Mouse (Mus musculus): ENCODE measurements around the gene Stox1. TPM values are rescaled to one million over a fixed set of nuclear protein-coding genes. Genes with fewer than 3 reads are reported as not detected.

The Stox1 gene
- polyA plus RNA-seq, 1 experiment from 2014 or later, result 0.67 TPM

DNA sequence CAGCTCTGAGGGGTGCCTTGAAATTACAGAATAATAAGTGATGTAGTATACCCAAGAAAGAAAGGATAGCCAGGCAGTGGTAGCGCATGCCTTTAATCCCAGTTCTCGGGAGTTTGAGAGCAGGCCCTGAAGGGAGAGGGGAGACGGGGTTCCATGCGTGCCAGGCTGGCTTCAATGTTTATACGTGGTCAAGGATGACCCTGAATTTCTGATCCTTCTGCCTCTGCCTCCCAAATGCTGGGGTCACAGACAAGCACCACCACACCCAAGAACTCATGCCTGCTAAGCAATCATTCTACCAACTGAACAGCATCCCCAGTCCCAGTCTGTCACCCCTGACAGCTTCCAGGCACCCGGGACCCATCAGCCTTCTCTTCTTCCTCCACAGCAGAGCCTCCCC is 49.7 kb downstream of the Stox1 start:
- Histone ChIP-seq H3K4me3 (ENCODE audit: low read depth, low read length) (no peak overlapping the region), H3K9me3 (ENCODE audit: control insufficient read depth, low read length) (no peaks in the 10 kb centered on the region), H3K4me2 (replicated peaks; ENCODE audit: low read depth) (no peak overlapping the region), H3K4me1 (replicated peaks; ENCODE audit: control insufficient read depth, insufficient read depth) (no peaks in the 10 kb centered on the region), H3K9ac (ENCODE audit: low read length) (no peak overlapping the region), H3K36me3 (ENCODE audit: control insufficient read depth, insufficient read depth, low read length) (no peaks in the 10 kb centered on the region), H3K27ac (replicated peaks) (no peak overlapping the region), H3K27me3 (ENCODE audit: control insufficient read depth, insufficient read depth, low read length) (no peaks in the 10 kb centered on the region)
- WGBS, result 82% methylated on average over 6 of the region's 6 CpGs
- ATAC-seq (ENCODE audit: low FRiP score, low TSS enrichment), result no peak
- TF ChIP-seq EP300 (optimal IDR thresholded peaks at IDR 0.05), result no peak
- no peak for TF ChIP-seq CTCF (IDR thresholded peaks at IDR 0.05; ENCODE audit: low read depth)
- no peak for DNase-seq (ENCODE audit: low spot score)

DNA sequence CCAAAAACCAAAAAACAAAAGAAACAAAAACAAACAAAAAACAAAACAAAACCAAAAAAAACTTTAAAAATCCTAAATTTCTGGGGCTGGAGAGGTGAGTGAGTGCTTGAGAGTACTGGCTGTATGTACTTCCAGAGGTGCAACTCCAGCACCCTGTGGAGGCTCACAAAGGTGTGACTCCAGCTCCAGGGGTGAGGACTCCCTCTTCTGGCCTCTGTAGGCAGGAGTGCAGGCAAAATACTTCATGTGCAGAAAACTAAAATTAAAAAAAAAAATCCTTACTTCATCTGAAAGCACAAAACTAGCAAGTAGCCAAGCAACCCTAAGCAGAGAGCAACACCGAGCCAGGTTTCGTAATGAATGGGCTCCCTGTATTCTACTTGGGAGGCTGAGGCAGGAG is 53.6 kb downstream of the Stox1 start:
- H3K4me1 ChIP-seq (replicated peaks; ENCODE audit: control insufficient read depth, insufficient read depth), result no peaks in the 10 kb centered on the region
- no peak for DNase-seq (ENCODE audit: low spot score)
- H3K27me3 ChIP-seq (ENCODE audit: control insufficient read depth, insufficient read depth, low read length), result no peaks in the 10 kb centered on the region
- peak; percentile 48 for TF ChIP-seq CTCF (IDR thresholded peaks at IDR 0.05; ENCODE audit: low read depth)
- TF ChIP-seq EP300 (optimal IDR thresholded peaks at IDR 0.05), result no peak
- H3K4me3 ChIP-seq (ENCODE audit: low read depth, low read length), result no peak overlapping the region
- no peaks in the 10 kb centered on the region for H3K36me3 ChIP-seq (ENCODE audit: control insufficient read depth, insufficient read depth, low read length)
- no peak overlapping the region for H3K9ac ChIP-seq (ENCODE audit: low read length)
- H3K9me3 ChIP-seq (ENCODE audit: control insufficient read depth, low read length), result no peaks in the 10 kb centered on the region
- 96% methylated on average over 2 of the region's 2 CpGs for WGBS
- H3K27ac ChIP-seq (replicated peaks), result no peak overlapping the region
- no peak for ATAC-seq (ENCODE audit: low FRiP score, low TSS enrichment)
- H3K4me2 ChIP-seq (replicated peaks; ENCODE audit: low read depth), result no peak overlapping the region

DNA sequence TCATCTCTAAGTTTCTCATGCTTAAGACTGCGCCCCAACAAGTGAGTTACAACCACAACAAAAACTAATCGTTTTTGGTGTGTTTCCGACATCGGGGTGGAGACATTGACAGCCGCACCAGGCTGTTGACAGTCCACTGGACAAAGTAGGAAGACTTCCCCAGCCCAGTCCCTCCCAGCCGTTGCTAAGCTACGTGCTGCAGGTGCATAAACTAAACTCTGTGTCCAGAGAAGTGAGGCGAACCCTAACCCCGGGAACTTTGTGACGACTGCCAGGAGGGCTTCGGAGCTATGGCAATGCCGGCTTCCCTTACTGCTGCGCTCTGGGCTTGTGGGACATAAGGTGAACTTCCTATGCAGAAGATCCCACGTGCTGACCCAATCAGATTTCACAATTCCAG is 56.7 kb downstream of the Stox1 start:
- Histone ChIP-seq H3K4me1 (replicated peaks; ENCODE audit: control insufficient read depth, insufficient read depth) (no peaks in the 10 kb centered on the region), H3K4me3 (ENCODE audit: low read depth, low read length) (no peak overlapping the region), H3K4me2 (replicated peaks; ENCODE audit: low read depth) (no peak overlapping the region), H3K9ac (ENCODE audit: low read length) (no peak overlapping the region), H3K27me3 (ENCODE audit: control insufficient read depth, insufficient read depth, low read length) (no peaks in the 10 kb centered on the region), H3K9me3 (ENCODE audit: control insufficient read depth, low read length) (no peaks in the 10 kb centered on the region), H3K36me3 (ENCODE audit: control insufficient read depth, insufficient read depth, low read length) (no peaks in the 10 kb centered on the region), H3K27ac (replicated peaks) (no peak overlapping the region)
- ATAC-seq (ENCODE audit: low FRiP score, low TSS enrichment) (no peak), DNase-seq (ENCODE audit: low spot score) (peak; percentile 35)
- TF ChIP-seq CTCF (IDR thresholded peaks at IDR 0.05; ENCODE audit: low read depth) (no peak), EP300 (optimal IDR thresholded peaks at IDR 0.05) (no peak)
- WGBS, result 55% methylated on average over 14 of the region's 14 CpGs

DNA sequence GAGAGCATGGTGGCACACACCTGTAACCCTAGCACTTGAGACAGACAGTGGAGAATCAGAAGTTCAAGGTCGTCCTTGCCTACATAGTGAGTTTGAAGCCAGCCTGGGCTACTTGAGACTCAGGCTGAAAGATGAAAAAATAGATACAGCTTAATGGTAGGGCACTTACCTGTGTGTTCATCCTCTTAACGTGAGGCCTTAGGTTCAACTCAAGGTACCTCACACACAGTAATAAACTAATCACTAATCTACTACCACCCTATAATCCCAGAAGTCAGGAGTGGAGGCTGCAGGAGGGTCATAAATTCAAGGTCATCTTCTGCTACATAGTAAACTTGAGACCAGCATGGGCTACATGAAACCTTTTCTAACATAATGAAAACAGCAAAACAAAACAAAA is 57.5 kb downstream of the Stox1 start:
- H3K4me3 ChIP-seq (ENCODE audit: low read depth, low read length), result no peak overlapping the region
- H3K4me1 ChIP-seq (replicated peaks; ENCODE audit: control insufficient read depth, insufficient read depth), result no peaks in the 10 kb centered on the region
- no peaks in the 10 kb centered on the region for H3K27me3 ChIP-seq (ENCODE audit: control insufficient read depth, insufficient read depth, low read length)
- no peaks in the 10 kb centered on the region for H3K9me3 ChIP-seq (ENCODE audit: control insufficient read depth, low read length)
- TF ChIP-seq EP300 (optimal IDR thresholded peaks at IDR 0.05) (no peak), CTCF (IDR thresholded peaks at IDR 0.05; ENCODE audit: low read depth) (no peak)
- H3K9ac ChIP-seq (ENCODE audit: low read length), result no peak overlapping the region
- no peak overlapping the region for H3K27ac ChIP-seq (replicated peaks)
- no peaks in the 10 kb centered on the region for H3K36me3 ChIP-seq (ENCODE audit: control insufficient read depth, insufficient read depth, low read length)
- 72% methylated on average over 2 of the region's 2 CpGs for WGBS
- DNase-seq (ENCODE audit: low spot score) (no peak), ATAC-seq (ENCODE audit: low FRiP score, low TSS enrichment) (no peak)
- no peak overlapping the region for H3K4me2 ChIP-seq (replicated peaks; ENCODE audit: low read depth)

DNA sequence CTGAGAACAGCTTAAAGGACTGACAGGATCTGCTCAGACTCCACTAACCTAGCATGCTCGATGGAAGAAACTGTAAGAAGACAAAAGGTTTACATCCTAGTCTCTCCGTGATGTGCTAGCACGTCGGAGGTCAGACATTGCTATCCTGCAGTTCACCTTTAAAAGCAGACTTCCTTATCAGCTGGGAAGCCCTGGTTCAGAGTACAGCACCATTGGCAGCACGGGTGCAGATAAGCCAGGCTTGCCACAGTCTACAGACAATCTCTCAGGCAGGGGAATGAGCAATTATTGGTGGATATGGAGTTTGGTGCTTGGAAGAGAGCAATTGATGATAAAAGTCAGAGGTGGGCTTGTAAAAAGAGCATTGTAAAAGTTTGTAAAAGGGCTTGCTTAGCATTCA is 57.9 kb downstream of the Stox1 start:
- Histone ChIP-seq H3K4me2 (replicated peaks; ENCODE audit: low read depth) (no peak overlapping the region), H3K4me1 (replicated peaks; ENCODE audit: control insufficient read depth, insufficient read depth) (no peaks in the 10 kb centered on the region), H3K27me3 (ENCODE audit: control insufficient read depth, insufficient read depth, low read length) (no peaks in the 10 kb centered on the region), H3K4me3 (ENCODE audit: low read depth, low read length) (no peak overlapping the region), H3K9me3 (ENCODE audit: control insufficient read depth, low read length) (no peaks in the 10 kb centered on the region), H3K27ac (replicated peaks) (no peak overlapping the region), H3K36me3 (ENCODE audit: control insufficient read depth, insufficient read depth, low read length) (no peaks in the 10 kb centered on the region), H3K9ac (ENCODE audit: low read length) (no peak overlapping the region)
- TF ChIP-seq EP300 (optimal IDR thresholded peaks at IDR 0.05), result no peak
- TF ChIP-seq CTCF (IDR thresholded peaks at IDR 0.05; ENCODE audit: low read depth), result no peak
- no peak for ATAC-seq (ENCODE audit: low FRiP score, low TSS enrichment)
- 64% methylated on average over 5 of the region's 5 CpGs for WGBS
- no peak for DNase-seq (ENCODE audit: low spot score)

DNA sequence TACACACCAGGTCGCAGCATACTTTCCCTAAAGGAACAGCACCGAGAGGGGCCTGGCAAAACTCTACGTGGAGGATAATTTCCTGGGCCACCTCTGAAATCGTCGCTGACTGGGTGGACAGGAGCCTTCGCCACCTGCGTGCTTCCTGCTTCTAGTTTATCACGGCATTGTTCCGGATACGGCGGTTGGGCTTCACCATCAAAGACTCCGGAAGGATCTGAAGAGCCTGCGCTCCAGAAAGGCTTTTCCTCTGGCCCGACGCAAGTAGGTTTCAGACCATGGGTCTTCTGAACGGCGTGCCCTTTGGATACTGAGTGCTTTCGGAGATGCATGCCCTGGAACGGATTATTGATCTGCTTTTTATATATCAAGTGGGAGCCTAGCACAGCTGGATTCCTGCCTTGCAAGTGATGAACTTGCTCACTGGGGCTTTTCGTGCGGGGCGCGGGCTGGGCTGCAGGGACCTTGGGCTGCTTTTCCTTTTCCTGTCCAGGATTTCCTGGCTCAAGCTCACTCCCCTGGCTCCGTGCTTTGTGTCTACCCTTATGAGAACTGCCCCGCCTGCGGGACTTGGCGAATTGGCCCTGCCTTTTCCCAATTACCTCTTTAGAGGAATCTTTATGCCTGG is 60.9 kb downstream of the Stox1 start:
- H3K9me3 ChIP-seq (ENCODE audit: control insufficient read depth, low read length), result no peaks in the 10 kb centered on the region
- H3K27ac ChIP-seq (replicated peaks), result peak overlapping the region; percentile 35; the same call in 1 of the 2 replicates
- H3K4me3 ChIP-seq (ENCODE audit: low read depth, low read length), result peak overlapping the region; percentile 8; the same call in 1 of the 2 replicates
- TF ChIP-seq CTCF (IDR thresholded peaks at IDR 0.05; ENCODE audit: low read depth) (no peak), EP300 (optimal IDR thresholded peaks at IDR 0.05) (no peak)
- H3K4me1 ChIP-seq (replicated peaks; ENCODE audit: control insufficient read depth, insufficient read depth), result no peaks in the 10 kb centered on the region
- H3K36me3 ChIP-seq (ENCODE audit: control insufficient read depth, insufficient read depth, low read length), result no peaks in the 10 kb centered on the region
- no peak overlapping the region; the same call in 1 of the 2 replicates for H3K9ac ChIP-seq (ENCODE audit: low read length)
- no peaks in the 10 kb centered on the region for H3K27me3 ChIP-seq (ENCODE audit: control insufficient read depth, insufficient read depth, low read length)
- ATAC-seq (ENCODE audit: low FRiP score, low TSS enrichment) (peak; percentile 51; the same call in 1 of the 2 replicates), DNase-seq (ENCODE audit: low spot score) (no peak)
- peak overlapping the region; percentile 36 for H3K4me2 ChIP-seq (replicated peaks; ENCODE audit: low read depth)
- 60% methylated on average over 27 of the region's 27 CpGs for WGBS

Data from stomach, postnatal 0 days (tissue).